Mouse (Mus musculus) hindbrain, embryonic 13.5 days (tissue): ENCODE data around the gene Pnmal1. TPM values are rescaled to one million over a fixed set of nuclear protein-coding genes. Genes with fewer than 3 reads are reported as not detected.

Experiments used
- ATAC-seq: fragments of 200-750 bp; cut with Nextera tagmentation; 2 replicates; pipeline ENCODE4 v1.8.0; 2017; ENCODE audit warnings: moderate TSS enrichment; ENCODE audit not compliant: low FRiP score
- H3K27ac ChIP-seq: fragments of 300-500 bp; sonication (generic); 2 replicates; pipeline ENCODE4 v1.5.1; 2015; ENCODE audit warnings: inconsistent platforms, mild to moderate bottlenecking, moderate library complexity
- H3K27me3 ChIP-seq: fragments of 300-500 bp; sonication (generic); 2 replicates; pipeline ENCODE4 v1.6.1; 2015; ENCODE audit warnings: mild to moderate bottlenecking, inconsistent platforms
- H3K36me3 ChIP-seq: fragments of 300-500 bp; sonication (generic); 2 replicates; pipeline ENCODE4 v1.6.1; 2015; ENCODE audit warnings: mild to moderate bottlenecking, inconsistent platforms
- H3K4me1 ChIP-seq: fragments of 300-500 bp; sonication (generic); replicated peaks from 2 replicates; pipeline ENCODE4 v1.6.1; 2015; ENCODE audit warnings: inconsistent platforms
- H3K4me2 ChIP-seq: fragments of 300-500 bp; sonication (generic); 2 replicates; pipeline ENCODE4 v1.6.1; 2015; ENCODE audit warnings: inconsistent platforms, mild to moderate bottlenecking, moderate library complexity
- H3K4me3 ChIP-seq: fragments of 300-500 bp; sonication (generic); 2 replicates; pipeline ENCODE4 v1.5.1; 2015; ENCODE audit warnings: mild to moderate bottlenecking, inconsistent platforms
- H3K9ac ChIP-seq: fragments of 300-500 bp; sonication (generic); 2 replicates; pipeline ENCODE4 v1.6.1; 2015; ENCODE audit warnings: mild to moderate bottlenecking, inconsistent platforms
- H3K9me3 ChIP-seq: fragments of 300-500 bp; sonication (generic); 2 replicates; pipeline ENCODE4 v1.6.1; 2016; ENCODE audit warnings: inconsistent platforms
- WGBS: fragments of 180-500 bp; shearing (Covaris S2); methylation state at CpG from one replicate; pipeline ENCODE4 v1.1.7; 2015; 5-methylcytosine and 5-hydroxymethylcytosine counted together
- polyA plus RNA-seq: library from polyadenylated mRNA; unstranded; fragments of >200 nt; fragmentation: Nextera tagmentation; extraction: Ambion mirVana; gene quantifications from 2 replicates; pipeline ENCODE4 v1.2.1, GENCODE M21; 2015

The Pnmal1 gene
- polyA plus RNA-seq, 1 experiment from 2014 or later, result 42.0 TPM

DNA sequence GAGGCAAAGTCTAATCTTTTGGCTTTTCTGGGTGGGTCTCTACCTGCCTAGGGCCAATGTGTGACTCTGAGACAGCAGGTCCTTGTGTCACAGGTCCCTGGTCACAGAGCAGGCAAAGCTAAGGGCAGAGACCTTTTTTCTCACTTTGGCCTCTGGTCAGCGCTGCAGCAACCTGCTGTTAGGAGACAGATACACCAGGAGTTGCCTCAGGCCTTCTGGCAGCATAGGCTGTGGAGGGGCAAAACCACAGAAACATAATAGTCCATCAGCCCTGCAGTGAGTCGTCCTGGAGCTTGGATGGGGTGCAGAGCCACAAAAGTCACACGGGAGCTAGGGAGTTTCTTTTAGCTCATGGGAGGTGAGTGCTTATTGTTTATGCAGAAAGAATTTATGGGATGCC, 40.8 kb upstream of the Pnmal1 start:
- Histone ChIP-seq H3K27me3 (no peaks in the 10 kb centered on the region), H3K27ac (peak overlapping the region; percentile 55), H3K9me3 (no peaks in the 10 kb centered on the region), H3K36me3 (peaks cover 70% of the 10 kb centered on the region), H3K4me2 (no peak overlapping the region), H3K4me3 (no peak overlapping the region), H3K4me1 (peaks cover 67% of the 10 kb centered on the region), H3K9ac (peak overlapping the region; percentile 55)
- 70% methylated on average over 3 of the region's 3 CpGs for WGBS
- no peak for ATAC-seq

GRCm38 (mm10) chr7:16919395-16920149, 39.9 kb upstream of the Pnmal1 start:
- H3K36me3 ChIP-seq, result peaks cover 62% of the 10 kb centered on the region
- peak overlapping the region; percentile 82 for H3K4me2 ChIP-seq
- ATAC-seq, result no peak
- peaks cover 64% of the 10 kb centered on the region for H3K4me1 ChIP-seq
- H3K9me3 ChIP-seq, result no peaks in the 10 kb centered on the region
- peak overlapping the region; percentile 21 for H3K4me3 ChIP-seq
- H3K9ac ChIP-seq, result peak overlapping the region; percentile 70
- 85% methylated on average over 13 of the region's 13 CpGs for WGBS
- H3K27ac ChIP-seq, result peak overlapping the region; percentile 50; the same call in 1 of the 2 replicates
- H3K27me3 ChIP-seq, result no peaks in the 10 kb centered on the region

DNA sequence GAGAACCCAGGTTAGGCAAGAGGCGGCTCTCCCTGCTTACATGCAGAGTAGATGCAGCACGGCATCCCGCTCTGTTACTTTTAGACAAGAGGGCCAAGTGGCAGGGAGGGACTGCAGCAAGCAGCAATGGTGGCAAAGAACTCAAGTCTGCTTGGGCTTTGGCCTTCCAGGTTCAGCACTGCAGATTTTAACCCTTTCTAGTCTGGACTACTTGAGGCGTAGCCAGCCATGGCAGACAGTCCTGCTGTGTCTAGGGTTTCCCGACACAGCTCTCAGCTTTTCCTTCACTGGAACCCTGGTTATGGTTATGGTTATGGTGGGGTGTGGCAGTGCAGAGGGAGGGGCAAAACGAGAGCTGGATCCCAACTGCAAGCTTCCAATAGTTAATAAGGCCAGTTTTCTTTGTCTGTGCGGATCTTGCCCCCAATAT, 39.3 kb upstream of the Pnmal1 start:
- WGBS, result 78% methylated on average over 7 of the region's 7 CpGs
- Histone ChIP-seq H3K4me1 (peaks cover 67% of the 10 kb centered on the region), H3K9ac (peak overlapping the region; percentile 70), H3K27me3 (no peaks in the 10 kb centered on the region), H3K4me3 (peak overlapping the region; percentile 21), H3K9me3 (no peaks in the 10 kb centered on the region), H3K4me2 (peak overlapping the region; percentile 82), H3K36me3 (peaks cover 56% of the 10 kb centered on the region), H3K27ac (peak overlapping the region; percentile 50; the same call in 1 of the 2 replicates)
- ATAC-seq, result no peak

- Histone ChIP-seq H3K4me2 (peak overlapping the region; percentile 82), H3K9ac (peak overlapping the region; percentile 99), H3K27me3 (no peaks in the 10 kb centered on the region), H3K36me3 (peaks cover 47% of the 10 kb centered on the region), H3K9me3 (no peaks in the 10 kb centered on the region), H3K4me3 (peak overlapping the region; percentile 94), H3K27ac (peak overlapping the region; percentile 99), H3K4me1 (peaks cover 67% of the 10 kb centered on the region)
- ATAC-seq, result no peak
- WGBS, result 37% methylated on average over 21 of the region's 21 CpGs
Measured at GRCm38 (mm10) chr7:16920818-16921791, 38.4 kb upstream of the Pnmal1 start.

- no peak for ATAC-seq
- H3K4me1 ChIP-seq, result peaks cover 61% of the 10 kb centered on the region
- H3K4me2 ChIP-seq, result peak overlapping the region; percentile 82
- WGBS, result 29% methylated on average over 6 of the region's 6 CpGs
- no peaks in the 10 kb centered on the region for H3K9me3 ChIP-seq
- H3K27ac ChIP-seq, result peak overlapping the region; percentile 99
- H3K9ac ChIP-seq, result peak overlapping the region; percentile 99
- peaks cover 39% of the 10 kb centered on the region for H3K36me3 ChIP-seq
- H3K27me3 ChIP-seq, result no peaks in the 10 kb centered on the region
- H3K4me3 ChIP-seq, result peak overlapping the region; percentile 94
Measured at GRCm38 (mm10) chr7:16921881-16922335, 37.6 kb upstream of the Pnmal1 start.

- no peaks in the 10 kb centered on the region for H3K27me3 ChIP-seq
- H3K4me3 ChIP-seq, result peak overlapping the region; percentile 94
- peaks cover 33% of the 10 kb centered on the region for H3K36me3 ChIP-seq
- WGBS, result 31% methylated on average over 10 of the region's 10 CpGs
- peak overlapping the region; percentile 99 for H3K27ac ChIP-seq
- no peaks in the 10 kb centered on the region for H3K9me3 ChIP-seq
- ATAC-seq, result no peak
- H3K4me1 ChIP-seq, result peaks cover 56% of the 10 kb centered on the region
- peak overlapping the region; percentile 82 for H3K4me2 ChIP-seq
- H3K9ac ChIP-seq, result peak overlapping the region; percentile 99
Measured at GRCm38 (mm10) chr7:16922360-16922973, 37.0 kb upstream of the Pnmal1 start.

GRCm38 (mm10) chr7:16923283-16924036, 36.0 kb upstream of the Pnmal1 start:
- under 1% methylated on average over 53 of the region's 57 CpGs for WGBS
- Histone ChIP-seq H3K4me2 (peak overlapping the region; percentile 82), H3K27me3 (no peaks in the 10 kb centered on the region), H3K9me3 (no peaks in the 10 kb centered on the region), H3K4me1 (peaks cover 46% of the 10 kb centered on the region), H3K27ac (peak overlapping the region; percentile 99), H3K4me3 (peak overlapping the region; percentile 94), H3K36me3 (peaks cover 24% of the 10 kb centered on the region), H3K9ac (peak overlapping the region; percentile 99)
- ATAC-seq, result peak; percentile 30

GRCm38 (mm10) chr7:16924037-16924834, 35.2 kb upstream of the Pnmal1 start, which contains the start of gene Calm3:
Gene Calm3 (minus strand): TSS chr7:16924114.
- H3K4me1 ChIP-seq, result peaks cover 38% of the 10 kb centered on the region
- peak within 1 kb of the TSS; percentile 99 for H3K9ac ChIP-seq
- peak within 1 kb of the TSS; percentile 94 for H3K4me3 ChIP-seq
- peak; percentile 93 for ATAC-seq
- H3K4me2 ChIP-seq, result peak within 1 kb of the TSS; percentile 82
- H3K27me3 ChIP-seq, result no peaks in the 10 kb centered on the region
- WGBS, result 2% methylated on average over 63 of the region's 64 CpGs
- H3K9me3 ChIP-seq, result no peaks in the 10 kb centered on the region
- peak within 1 kb of the TSS; percentile 99 for H3K27ac ChIP-seq
- H3K36me3 ChIP-seq, result peaks cover 16% of the 10 kb centered on the region

- H3K27me3 ChIP-seq, result no peaks in the 10 kb centered on the region
- H3K4me1 ChIP-seq, result peaks cover 19% of the 10 kb centered on the region
- WGBS, result 46% methylated on average over 2 of the region's 2 CpGs
- no peak for ATAC-seq
- H3K9ac ChIP-seq, result no peak overlapping the region
- H3K4me2 ChIP-seq, result no peak overlapping the region
- no peak overlapping the region for H3K4me3 ChIP-seq
- no peak overlapping the region for H3K27ac ChIP-seq
- H3K36me3 ChIP-seq, result no peaks in the 10 kb centered on the region
- no peaks in the 10 kb centered on the region for H3K9me3 ChIP-seq
Measured at GRCm38 (mm10) chr7:16928341-16928740, 31.1 kb upstream of the Pnmal1 start.

- H3K4me3 ChIP-seq, result no peak overlapping the region
- no peak overlapping the region for H3K4me2 ChIP-seq
- H3K27me3 ChIP-seq, result no peaks in the 10 kb centered on the region
- H3K4me1 ChIP-seq, result peaks cover 24% of the 10 kb centered on the region
- H3K9me3 ChIP-seq, result no peaks in the 10 kb centered on the region
- H3K36me3 ChIP-seq, result no peaks in the 10 kb centered on the region
- ATAC-seq, result no peak
- whole genome bisulfite sequencing, result 3% methylated on average over 1 of the region's 1 CpGs
- H3K9ac ChIP-seq, result no peak overlapping the region
- 0 out of 2 replicates have a peak overlapping the region, but pooled peaks have one; percentile 8 for H3K27ac ChIP-seq
Measured at GRCm38 (mm10) chr7:16930850-16931249, 28.6 kb upstream of the Pnmal1 start.
